In genomic region chr4:91376317-91376910, GRCm38 (mm10) we compare ENCODE assay signal across 8 mouse cellular contexts. TPM values are rescaled to one million over a fixed set of nuclear protein-coding genes. Genes with fewer than 3 reads are reported as not detected.
A peak's percentile ranks its signal among the peaks of the same experiment; 100 is the strongest.
DNase-seq lines count a peak whose midpoint lies in the region; ATAC-seq and TF ChIP-seq lines count a peak whose summit lies in the region.

No protein-coding gene starts in this region.

- peak overlapping the region; percentile 95 for H3K9ac ChIP-seq in hindbrain, embryonic 13.5 days
- H3K9ac ChIP-seq in lung, embryonic 14.5 days, result no peak overlapping the region; the same call in 1 of the 2 replicates

- H3K27ac ChIP-seq in hindbrain, embryonic 13.5 days, result peak overlapping the region; percentile 97
- no peak overlapping the region for H3K27ac ChIP-seq in lung, embryonic 14.5 days (ENCODE audit: low read depth)

- H3K4me2 ChIP-seq in hindbrain, embryonic 13.5 days, result peak overlapping the region; percentile 94
- H3K4me2 ChIP-seq in lung, embryonic 14.5 days, result peak overlapping the region; percentile 69

- under 1% methylated on average over 28 of the region's 28 CpGs for WGBS in hindbrain, embryonic 13.5 days
- WGBS in lung, embryonic 14.5 days, result under 1% methylated on average over 28 of the region's 28 CpGs

- peak; percentile 94 for ATAC-seq in hindbrain, embryonic 13.5 days (ENCODE audit: low FRiP score)
- ATAC-seq in lung, embryonic 14.5 days (ENCODE audit: insufficient read depth), result peak; percentile 96

- H3K27me3 ChIP-seq in hindbrain, embryonic 13.5 days, result no peaks in the 10 kb centered on the region
- H3K27me3 ChIP-seq in lung, embryonic 14.5 days (ENCODE audit: insufficient read depth, low read length), result peaks cover 49% of the 10 kb centered on the region

- H3K9me3 ChIP-seq in hindbrain, embryonic 13.5 days, result no peaks in the 10 kb centered on the region
- H3K9me3 ChIP-seq in lung, embryonic 14.5 days (ENCODE audit: low read depth, low read length), result no peaks in the 10 kb centered on the region

- peak; percentile 91 to 96 for DNase-seq in adrenal gland, adult (ENCODE audit: inconsistent age in 2 of 2, low spot score in 1 of 2)
- peak; percentile 93 to 95 for DNase-seq in cerebellum, postnatal 4 days (ENCODE audit: low spot score in 2 of 2)
- DNase-seq in gastrocnemius, adult 18-20 months (ENCODE audit: low spot score), result peak; percentile 80
- peak; percentile 98 for DNase-seq in layer of hippocampus, adult 9-11 months
- DNase-seq in lung, embryonic 14.5 days, result peak; percentile 98
- DNase-seq in ovary, postnatal 10 days (ENCODE audit: low spot score), result peak; percentile 67
- DNase-seq in urinary bladder, adult 2 months (ENCODE audit: low spot score), result peak; percentile 51

- H3K4me1 ChIP-seq in hindbrain, embryonic 13.5 days (replicated peaks), result peaks cover 32% of the 10 kb centered on the region
- H3K4me1 ChIP-seq in lung, embryonic 14.5 days (ENCODE audit: insufficient read depth), result peaks cover 3% of the 10 kb centered on the region; the same call in 1 of the 2 replicates

- H3K4me3 ChIP-seq in hindbrain, embryonic 13.5 days, result peak overlapping the region; percentile 81
- H3K4me3 ChIP-seq in lung, embryonic 14.5 days (ENCODE audit: low read depth, low read length), result peak overlapping the region; percentile 48

- H3K36me3 ChIP-seq in hindbrain, embryonic 13.5 days, result no peaks in the 10 kb centered on the region
- H3K36me3 ChIP-seq in lung, embryonic 14.5 days (ENCODE audit: insufficient read depth), result no peaks in the 10 kb centered on the region

- no peak for TF ChIP-seq CTCF in lung, embryonic 14.5 days (IDR thresholded peaks at IDR 0.05; ENCODE audit: low read depth)

RNA-seq across cellular contexts. Expression of gene Elavl2, which starts 24.2 kb away (rescaled TPM):
- not detected for total RNA-seq in gastrocnemius, adult 18-20 months (2021)
- 154 and 159 TPM in 2 replicates for polyA plus RNA-seq in hindbrain, embryonic 13.5 days (2015; fragmentation: Nextera tagmentation; extraction: Ambion mirVana)
- polyA plus RNA-seq in lung, embryonic 14.5 days (2014; fragmentation: Nextera tagmentation; extraction: Ambion mirVana), result 4.3 and 4.4 TPM in 2 replicates
- 0.58 and 1.1 TPM in 2 replicates for polyA plus RNA-seq in urinary bladder, adult 2 months (2012; rRNA removed)

Comparison
In these comparisons a context has a peak if more than half of its experiments do, and no peak if none do; other contexts are left out.
1. RNA of gene Elavl2, which starts 24.2 kb away (polyA plus RNA-seq): 154 to 159 TPM in hindbrain, embryonic 13.5 days; 4.3 to 4.4 TPM in lung, embryonic 14.5 days and 0.58 to 1.1 TPM in urinary bladder, adult 2 months; every median in the first group is over 10 times any median in the second.
2. Peak in every context shown above with its lines, with median percentiles within 50 percentile points of each other: DNase-seq.